ENCODE assay signal across 16 mouse cellular contexts in genomic region chr4:77710231-77710630, GRCm38 (mm10).
"Had no signal": no experiment of that assay in that cellular context is flagged by ENCODE, and none has a peak within 500 bp of the region (broad histone marks: within the 10 kb centered on the region; RNA-seq: fewer than 3 reads in every experiment).

No protein-coding gene starts in this region.

- H3K9me3 ChIP-seq: megakaryocyte, embryonic 14.5 days; midbrain, embryonic 13.5 days; midbrain, embryonic 15.5 days; neural tube, embryonic 12.5 days; stomach, embryonic 15.5 days had no signal

- H3K27ac ChIP-seq: macrophage; midbrain, embryonic 13.5 days; midbrain, embryonic 15.5 days; neural tube, embryonic 12.5 days; stomach, embryonic 15.5 days; stomach, postnatal 0 days had no signal

- DNase-seq: lung, adult 18-20 months; lung, embryonic 14.5 days; lung, postnatal 10 days; lung, postnatal 36 days; right cerebral cortex, postnatal 14 days; thymus, adult 2 months; thymus, postnatal 25 days; thymus, postnatal 4 days had no signal

- H3K9ac ChIP-seq: lung, embryonic 14.5 days; midbrain, embryonic 13.5 days; midbrain, embryonic 15.5 days; neural tube, embryonic 12.5 days; stomach, embryonic 15.5 days had no signal

- H3K27me3 ChIP-seq: megakaryocyte, embryonic 14.5 days; midbrain, embryonic 13.5 days; midbrain, embryonic 15.5 days; neural tube, embryonic 12.5 days; stomach, embryonic 15.5 days had no signal

- H3K4me3 ChIP-seq: megakaryocyte, embryonic 14.5 days; midbrain, embryonic 13.5 days; midbrain, embryonic 15.5 days; neural tube, embryonic 12.5 days; stomach, embryonic 15.5 days had no signal

- H3K36me3 ChIP-seq: midbrain, embryonic 13.5 days; midbrain, embryonic 15.5 days; neural tube, embryonic 12.5 days; stomach, embryonic 15.5 days had no signal

- H3K4me2 ChIP-seq: lung, embryonic 14.5 days; midbrain, embryonic 11.5 days; midbrain, embryonic 13.5 days; midbrain, embryonic 15.5 days; neural tube, embryonic 12.5 days; stomach, embryonic 15.5 days had no signal

- H3K4me1 ChIP-seq: megakaryocyte, embryonic 14.5 days; midbrain, embryonic 13.5 days; midbrain, embryonic 15.5 days; neural tube, embryonic 12.5 days; stomach, embryonic 15.5 days had no signal

- ATAC-seq: midbrain, embryonic 13.5 days; midbrain, embryonic 15.5 days had no signal
